Mouse (Mus musculus): ENCODE data around the gene Rbms3. TPM values are rescaled to one million over a fixed set of nuclear protein-coding genes. Genes with fewer than 3 reads are reported as not detected.

Gene Rbms3
- total and polyA plus RNA-seq, 3 experiments: not detected

GRCm38 (mm10) chr9:117484396-117484795 lies 145.3 kb downstream of the Rbms3 start:
- Histone ChIP-seq H3K4me3 (replicated peaks in 1 of 3; ENCODE audit: low read depth in 2 of 3, low read length in 2 of 3, poor library complexity in 1 of 3) (no peak overlapping the region), H3K9me3 (replicated peaks; ENCODE audit: low read length) (peaks cover 73% of the 10 kb centered on the region), H3K4me2 (ENCODE audit: insufficient read depth, low read depth, poor library complexity, severe bottlenecking) (no peak overlapping the region), H3K27me3 (replicated peaks) (no peaks in the 10 kb centered on the region), H3K4me1 (ENCODE audit: control insufficient read depth in 1 of 2, insufficient read depth in 2 of 2) (no peaks in the 10 kb centered on the region), H3K27ac (ENCODE audit: insufficient read depth, low read depth) (no peak overlapping the region), H3K79me2 (replicated peaks; ENCODE audit: control insufficient read depth, extremely low read depth, insufficient read depth, poor library complexity, severe bottlenecking) (no peaks in the 10 kb centered on the region), H3K36me3 (replicated peaks in 1 of 2; ENCODE audit: control insufficient read depth in 1 of 2, insufficient read depth in 1 of 2, low read length in 1 of 2) (no peaks in the 10 kb centered on the region), H3K9ac (ENCODE audit: insufficient read depth, low read depth) (no peak overlapping the region)
- in situ Hi-C loops (cut with MboI; ENCODE audit: low pct_ligation_motif_present, low pct_unique_long_range_greater_than_20kb, low sequenced_read_pairs) (no loop called here), dilution Hi-C loops (cut with MboI; ENCODE audit: extremely low pct_ligation_motif_present, extremely low pct_unique_long_range_greater_than_20kb, low sequenced_read_pairs) (no loop called here)
- DNase-seq (ENCODE audit: extremely low read depth): no peak
- TF ChIP-seq NELFE (IDR thresholded peaks at IDR 0.05; ENCODE audit: low read depth, low read length) (no peak), MXI1 (IDR thresholded peaks at IDR 0.05; ENCODE audit: low read depth, low read length) (no peak), JUND (conservative IDR thresholded peaks at IDR 0.05; ENCODE audit: low read depth, low read length) (no peak)

- in situ Hi-C loops (cut with MboI; ENCODE audit: low pct_ligation_motif_present, low pct_unique_long_range_greater_than_20kb, low sequenced_read_pairs) (no loop called here), dilution Hi-C loops (cut with MboI; ENCODE audit: extremely low pct_ligation_motif_present, extremely low pct_unique_long_range_greater_than_20kb, low sequenced_read_pairs) (no loop called here)
- Histone ChIP-seq H3K9me3 (replicated peaks; ENCODE audit: low read length) (peaks cover 70% of the 10 kb centered on the region), H3K4me1 (ENCODE audit: control insufficient read depth in 1 of 2, insufficient read depth in 2 of 2) (no peaks in the 10 kb centered on the region), H3K36me3 (replicated peaks in 1 of 2; ENCODE audit: control insufficient read depth in 1 of 2, insufficient read depth in 1 of 2, low read length in 1 of 2) (no peaks in the 10 kb centered on the region), H3K4me3 (replicated peaks in 1 of 3; ENCODE audit: low read depth in 2 of 3, low read length in 2 of 3, poor library complexity in 1 of 3) (no peak overlapping the region), H3K9ac (ENCODE audit: insufficient read depth, low read depth) (no peak overlapping the region), H3K27ac (ENCODE audit: insufficient read depth, low read depth) (no peak overlapping the region), H3K79me2 (replicated peaks; ENCODE audit: control insufficient read depth, extremely low read depth, insufficient read depth, poor library complexity, severe bottlenecking) (no peaks in the 10 kb centered on the region), H3K27me3 (replicated peaks) (no peaks in the 10 kb centered on the region), H3K4me2 (ENCODE audit: insufficient read depth, low read depth, poor library complexity, severe bottlenecking) (no peak overlapping the region)
- no peak for TF ChIP-seq SMC3 (IDR thresholded peaks at IDR 0.05; ENCODE audit: low read depth, low read length)
- no peak for TF ChIP-seq JUN (IDR thresholded peaks at IDR 0.05; ENCODE audit: insufficient read depth, low read depth, low read length)
- TF ChIP-seq ZMIZ1 (IDR thresholded peaks at IDR 0.05; ENCODE audit: low read depth, low read length): no peak
- no peak for TF ChIP-seq TCF12 (IDR thresholded peaks at IDR 0.05; ENCODE audit: low read depth, low read length)
- no peak for TF ChIP-seq CTCF (conservative IDR thresholded peaks at IDR 0.05 in 1 of 2, IDR thresholded peaks at IDR 0.05 in 1 of 2; ENCODE audit: low read depth in 2 of 2, low read length in 2 of 2)
- no peak for TF ChIP-seq USF1 (IDR thresholded peaks at IDR 0.05; ENCODE audit: low read depth, low read length)
- TF ChIP-seq MEF2A (IDR thresholded peaks at IDR 0.05; ENCODE audit: borderline replicate concordance, low read depth, low read length): no peak
- TF ChIP-seq CHD1 (IDR thresholded peaks at IDR 0.05; ENCODE audit: low read depth, low read length): no peak
- DNase-seq (ENCODE audit: extremely low read depth): no peak
These were observed 153.0 kb downstream of the Rbms3 start for GRCm38 (mm10) chr9:117476753-117477152.

GRCm38 (mm10) chr9:117452816-117453215 lies 176.9 kb downstream of the Rbms3 start:
- Histone ChIP-seq H3K79me2 (replicated peaks; ENCODE audit: control insufficient read depth, extremely low read depth, insufficient read depth, poor library complexity, severe bottlenecking) (no peaks in the 10 kb centered on the region), H3K27me3 (replicated peaks) (no peaks in the 10 kb centered on the region), H3K9me3 (replicated peaks; ENCODE audit: low read length) (peaks cover 50% of the 10 kb centered on the region), H3K4me3 (replicated peaks in 1 of 3; ENCODE audit: low read depth in 2 of 3, low read length in 2 of 3, poor library complexity in 1 of 3) (no peak overlapping the region), H3K36me3 (replicated peaks in 1 of 2; ENCODE audit: control insufficient read depth in 1 of 2, insufficient read depth in 1 of 2, low read length in 1 of 2) (no peaks in the 10 kb centered on the region), H3K4me2 (ENCODE audit: insufficient read depth, low read depth, poor library complexity, severe bottlenecking) (no peak overlapping the region), H3K27ac (ENCODE audit: insufficient read depth, low read depth) (no peak overlapping the region), H3K9ac (ENCODE audit: insufficient read depth, low read depth) (no peak overlapping the region), H3K4me1 (ENCODE audit: control insufficient read depth in 1 of 2, insufficient read depth in 2 of 2) (no peaks in the 10 kb centered on the region)
- DNase-seq (ENCODE audit: extremely low read depth): no peak
- dilution Hi-C loops (cut with MboI; ENCODE audit: extremely low pct_ligation_motif_present, extremely low pct_unique_long_range_greater_than_20kb, low sequenced_read_pairs): no loop called here
- no peak for TF ChIP-seq MAFK (IDR thresholded peaks at IDR 0.05; ENCODE audit: insufficient replicate concordance, low read length)
- no peak for TF ChIP-seq JUN (IDR thresholded peaks at IDR 0.05; ENCODE audit: insufficient read depth, low read depth, low read length)
- no peak for TF ChIP-seq JUND (conservative IDR thresholded peaks at IDR 0.05; ENCODE audit: low read depth, low read length)
- no peak for TF ChIP-seq POLR2AphosphoS2 (IDR thresholded peaks at IDR 0.05; ENCODE audit: low read depth, low read length)
- in situ Hi-C loops (cut with MboI; ENCODE audit: low pct_ligation_motif_present, low pct_unique_long_range_greater_than_20kb, low sequenced_read_pairs): no loop called here
